Mouse (Mus musculus) T-cell, adult 2 months (primary cell): Measurements from ENCODE around the gene Cmtr1.

Experiments used
- DNase-seq: peaks from one replicate; pipeline ENCODE4 v3.0.0; 2022; ENCODE audit warnings: low spot score

The Cmtr1 gene

GRCm38 (mm10) chr17:29736448-29737014 lies 76.1 kb downstream of the Cmtr1 start:
- no peak for DNase-seq

GRCm38 (mm10) chr17:29737849-29738804 lies 77.7 kb downstream of the Cmtr1 start:
- no peak for DNase-seq

GRCm38 (mm10) chr17:29747466-29747865 lies 87.1 kb downstream of the Cmtr1 start:
- no peak for DNase-seq

- DNase-seq: no peak
Measured at GRCm38 (mm10) chr17:29754510-29754909, 94.1 kb downstream of the Cmtr1 start.
